Mouse (Mus musculus): ENCODE data around the gene Crlf2.

Crlf2 gene

DNA sequence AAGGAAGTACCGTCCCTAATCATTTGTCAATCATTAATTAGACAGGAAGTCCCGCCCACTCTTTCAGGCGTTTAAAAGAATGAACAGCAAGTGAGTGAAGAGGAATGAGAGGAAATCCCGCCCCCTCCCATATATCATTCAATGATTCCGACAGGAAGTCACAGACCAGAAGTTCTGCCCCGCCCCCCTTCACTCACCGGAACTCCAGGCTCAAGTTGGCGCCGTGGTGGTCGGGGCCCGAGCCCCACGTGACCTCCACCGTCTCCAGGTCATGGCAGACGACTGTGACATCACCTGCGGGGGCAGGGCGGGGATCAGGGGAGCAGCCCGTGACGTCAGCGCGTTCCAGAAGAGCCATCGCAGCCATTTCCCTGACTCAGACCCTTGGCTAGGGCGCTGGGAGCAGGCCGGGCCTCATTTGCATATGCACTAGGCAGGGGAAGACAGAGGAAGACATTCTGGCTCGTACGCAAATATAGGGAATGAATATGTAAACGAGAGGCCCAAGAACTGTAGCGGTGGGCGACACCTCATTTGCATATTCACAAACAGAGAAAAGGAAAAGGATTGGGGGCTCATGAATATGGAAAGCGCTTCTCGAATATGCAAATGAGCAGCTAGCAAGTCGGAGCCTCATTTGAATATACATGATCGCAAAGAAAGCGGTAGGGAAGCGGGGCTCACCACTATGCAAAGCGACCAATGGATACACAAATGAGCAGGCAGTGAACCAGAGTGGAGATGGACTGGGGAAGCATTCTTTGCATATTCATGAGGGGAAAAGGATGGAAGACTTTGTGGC is 1.3 kb downstream of the Crlf2 start:
- peaks cover 5% of the 10 kb centered on the region; the same call in 1 of the 2 replicates for H3K36me3 ChIP-seq (ENCODE audit: insufficient read depth, low read length)
- H3K9me3 ChIP-seq (ENCODE audit: low read length), result peaks cover 22% of the 10 kb centered on the region
- TF ChIP-seq POU5F1 (IDR thresholded peaks at IDR 0.05; ENCODE audit: borderline replicate concordance, low read length) (peak; percentile 99), CTCF (conservative IDR thresholded peaks at IDR 0.05; ENCODE audit: low read length) (no peak), NANOG (IDR thresholded peaks at IDR 0.05; ENCODE audit: borderline replicate concordance, low read length) (no peak)
- 0 out of 2 replicates have a peak, but pooled peaks cover 5% of the 10 kb centered on the region for H3K4me1 ChIP-seq (replicated peaks; ENCODE audit: low read depth, low read length)
- peak overlapping the region; percentile 79 for H3K4me3 ChIP-seq (replicated peaks; ENCODE audit: low read length)
- H3K27me3 ChIP-seq (ENCODE audit: insufficient read depth, low read length), result no peaks in the 10 kb centered on the region

DNA sequence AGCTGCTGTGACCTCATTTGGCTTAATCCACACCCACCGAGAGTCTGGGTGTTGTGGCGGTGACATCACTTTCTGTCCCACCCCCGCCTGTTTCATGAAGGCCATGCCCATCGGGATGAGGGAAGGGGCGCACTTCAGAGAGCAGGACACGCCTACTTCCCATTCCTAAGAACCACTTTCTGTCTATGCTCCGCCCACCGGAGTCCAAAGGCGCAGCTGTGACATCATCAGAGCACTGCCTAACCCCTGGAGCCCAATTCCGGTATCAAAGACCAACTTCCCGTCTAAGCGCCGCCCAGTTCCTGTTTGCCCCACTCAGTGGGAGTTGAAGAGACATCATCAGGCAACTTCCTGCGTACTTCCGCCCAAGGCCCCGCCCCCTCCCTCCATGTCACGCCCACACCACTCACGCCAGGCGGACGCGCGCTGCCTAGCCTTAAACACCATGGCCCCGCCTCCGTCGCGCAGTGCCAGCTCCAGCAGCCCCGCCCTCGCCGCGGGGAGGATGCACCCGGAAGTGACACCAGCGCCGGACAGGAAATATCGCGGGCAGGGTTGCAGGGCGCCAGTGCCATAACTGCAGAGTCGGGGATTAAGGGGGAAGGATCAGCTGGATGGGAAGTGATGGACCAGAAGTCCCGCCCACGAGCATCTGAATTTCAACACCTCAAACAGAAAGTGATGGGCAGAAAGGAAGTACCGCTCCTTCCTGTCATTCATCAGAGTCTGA is 2.0 kb downstream of the Crlf2 start:
- Histone ChIP-seq H3K4me1 (replicated peaks; ENCODE audit: low read depth, low read length) (0 out of 2 replicates have a peak, but pooled peaks cover 5% of the 10 kb centered on the region), H3K9me3 (ENCODE audit: low read length) (peaks cover 29% of the 10 kb centered on the region), H3K4me3 (replicated peaks; ENCODE audit: low read length) (peak overlapping the region; percentile 79), H3K27me3 (ENCODE audit: insufficient read depth, low read length) (no peaks in the 10 kb centered on the region), H3K36me3 (ENCODE audit: insufficient read depth, low read length) (peaks cover 5% of the 10 kb centered on the region; the same call in 1 of the 2 replicates)
- TF ChIP-seq POU5F1 (IDR thresholded peaks at IDR 0.05; ENCODE audit: borderline replicate concordance, low read length), result no peak
- TF ChIP-seq CTCF (conservative IDR thresholded peaks at IDR 0.05; ENCODE audit: low read length), result no peak
- TF ChIP-seq NANOG (IDR thresholded peaks at IDR 0.05; ENCODE audit: borderline replicate concordance, low read length), result no peak

DNA sequence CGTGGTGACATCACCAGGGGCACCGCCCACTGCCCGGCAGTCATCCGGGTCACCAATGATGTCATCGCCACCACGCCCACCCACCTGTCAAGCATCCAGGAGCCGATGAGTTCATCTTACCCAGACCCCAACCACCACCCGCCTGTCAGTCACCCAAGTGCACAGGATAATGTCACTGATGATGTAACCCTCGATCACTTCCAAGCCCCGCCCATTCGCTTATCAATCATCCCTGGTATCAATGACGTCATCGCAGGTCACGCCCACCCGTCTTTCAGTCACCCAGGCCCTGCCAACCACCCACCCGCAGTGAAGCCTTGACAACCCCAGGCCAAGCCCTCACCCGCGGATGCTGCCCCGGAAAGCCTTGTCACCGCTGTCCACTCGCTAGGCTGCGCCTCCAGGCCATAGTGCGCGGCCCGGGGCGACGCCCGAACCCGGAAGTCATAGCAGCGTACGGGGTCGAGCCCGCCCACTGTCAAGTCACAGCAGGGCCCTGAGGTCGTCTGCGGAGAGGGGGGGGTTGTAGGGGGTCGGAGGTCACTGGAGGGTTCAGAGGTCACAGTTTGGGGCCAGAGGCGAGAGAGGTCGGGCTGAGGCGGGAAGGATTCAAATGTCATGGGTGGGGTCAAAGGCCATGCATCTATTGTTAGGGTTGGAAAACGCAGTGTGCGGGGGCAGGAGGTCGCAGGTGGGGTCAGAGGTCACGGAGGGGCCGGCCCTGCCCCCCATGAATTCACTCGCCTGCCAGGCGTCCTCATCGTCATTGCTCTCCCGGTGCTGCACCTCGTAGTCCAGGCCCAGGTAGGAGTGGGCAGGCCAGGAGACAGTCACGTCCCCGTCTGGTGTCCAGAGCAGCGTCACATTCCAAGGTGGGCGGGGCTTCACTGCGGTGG is 2.9 kb downstream of the Crlf2 start:
- Histone ChIP-seq H3K9me3 (ENCODE audit: low read length) (peaks cover 35% of the 10 kb centered on the region), H3K4me1 (replicated peaks; ENCODE audit: low read depth, low read length) (0 out of 2 replicates have a peak, but pooled peaks cover 5% of the 10 kb centered on the region), H3K36me3 (ENCODE audit: insufficient read depth, low read length) (peaks cover 5% of the 10 kb centered on the region), H3K27me3 (ENCODE audit: insufficient read depth, low read length) (no peaks in the 10 kb centered on the region), H3K4me3 (replicated peaks; ENCODE audit: low read length) (peak overlapping the region; percentile 79)
- TF ChIP-seq CTCF (conservative IDR thresholded peaks at IDR 0.05; ENCODE audit: low read length) (no peak), NANOG (IDR thresholded peaks at IDR 0.05; ENCODE audit: borderline replicate concordance, low read length) (no peak), POU5F1 (IDR thresholded peaks at IDR 0.05; ENCODE audit: borderline replicate concordance, low read length) (no peak)

DNA sequence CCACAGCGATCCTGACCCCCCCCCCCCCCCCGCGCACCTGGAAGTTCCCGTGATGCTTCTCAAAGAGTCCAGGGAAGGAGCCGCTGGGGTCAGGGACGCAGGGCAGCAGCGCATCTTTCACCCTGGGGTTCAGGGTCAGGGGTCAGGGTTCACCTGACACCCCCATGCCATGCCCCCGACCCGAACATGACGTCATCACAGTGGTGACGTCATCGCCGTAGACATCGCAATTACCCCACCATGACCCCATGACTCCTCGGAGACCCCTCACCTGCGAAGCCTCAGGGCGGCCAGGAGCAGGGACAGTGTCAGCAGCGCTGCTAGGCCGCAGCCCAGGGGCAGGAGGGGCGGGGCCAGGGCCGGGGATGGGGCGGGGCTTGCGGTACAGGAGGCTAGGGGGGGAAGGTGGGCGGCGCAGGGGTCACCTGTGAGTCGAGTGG is 3.5 kb downstream of the Crlf2 start:
- Histone ChIP-seq H3K27me3 (ENCODE audit: insufficient read depth, low read length) (no peaks in the 10 kb centered on the region), H3K36me3 (ENCODE audit: insufficient read depth, low read length) (peaks cover 5% of the 10 kb centered on the region), H3K4me1 (replicated peaks; ENCODE audit: low read depth, low read length) (0 out of 2 replicates have a peak, but pooled peaks cover 5% of the 10 kb centered on the region), H3K4me3 (replicated peaks; ENCODE audit: low read length) (peak overlapping the region; percentile 79), H3K9me3 (ENCODE audit: low read length) (peaks cover 34% of the 10 kb centered on the region)
- TF ChIP-seq NANOG (IDR thresholded peaks at IDR 0.05; ENCODE audit: borderline replicate concordance, low read length) (no peak), CTCF (conservative IDR thresholded peaks at IDR 0.05; ENCODE audit: low read length) (no peak), POU5F1 (IDR thresholded peaks at IDR 0.05; ENCODE audit: borderline replicate concordance, low read length) (no peak)

DNA sequence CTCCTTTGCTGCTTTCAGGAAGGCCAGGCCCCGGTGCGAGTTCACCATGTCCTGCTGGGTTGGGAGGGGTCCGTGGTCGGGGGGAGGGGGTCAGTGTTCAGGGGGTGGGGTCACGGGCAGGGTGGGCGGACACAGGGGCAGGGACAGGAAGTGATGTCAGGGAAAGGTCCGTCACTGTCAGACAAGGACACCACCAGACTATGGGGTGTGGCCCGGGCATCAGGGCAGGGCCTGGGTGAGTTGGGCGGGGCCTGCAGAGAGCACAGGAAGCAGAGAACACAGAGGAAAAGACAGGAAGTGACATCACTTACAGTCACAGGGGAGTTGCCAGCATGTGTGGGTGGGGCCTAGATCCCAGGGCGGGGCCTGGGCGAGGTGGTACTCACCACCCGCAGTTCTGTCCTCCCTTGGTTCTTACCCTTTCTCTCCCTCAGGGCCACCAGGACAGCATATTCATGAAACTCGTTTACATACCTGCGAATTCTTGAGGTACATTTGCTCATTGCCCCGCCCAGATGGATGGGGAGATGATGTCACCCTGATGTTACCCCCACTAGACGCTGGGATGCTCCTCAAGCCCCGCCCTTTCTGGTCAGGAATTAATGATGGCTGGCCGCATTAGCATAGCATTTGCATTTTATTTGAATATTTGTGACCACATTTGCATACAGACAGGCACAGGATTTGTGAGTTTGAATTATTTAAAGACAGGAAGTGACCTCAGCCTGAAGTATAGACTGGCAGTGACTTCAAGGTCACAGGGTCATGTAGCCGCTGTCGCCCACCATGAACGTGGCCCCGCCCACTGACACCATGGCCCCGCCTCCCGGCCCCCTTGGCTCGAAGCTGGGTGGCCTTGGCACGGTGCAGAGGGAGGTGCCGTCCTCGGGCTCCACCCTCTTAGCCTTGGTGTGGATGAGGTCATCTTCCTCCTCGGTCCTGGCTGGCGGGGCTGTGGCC is 4.4 kb downstream of the Crlf2 start:
- 0 out of 2 replicates have a peak overlapping the region, but pooled peaks have one; percentile 10 for H3K4me3 ChIP-seq (replicated peaks; ENCODE audit: low read length)
- 0 out of 2 replicates have a peak, but pooled peaks cover 2% of the 10 kb centered on the region for H3K4me1 ChIP-seq (replicated peaks; ENCODE audit: low read depth, low read length)
- H3K36me3 ChIP-seq (ENCODE audit: insufficient read depth, low read length), result peaks cover 5% of the 10 kb centered on the region
- H3K9me3 ChIP-seq (ENCODE audit: low read length), result peaks cover 37% of the 10 kb centered on the region
- no peaks in the 10 kb centered on the region for H3K27me3 ChIP-seq (ENCODE audit: insufficient read depth, low read length)
- TF ChIP-seq NANOG (IDR thresholded peaks at IDR 0.05; ENCODE audit: borderline replicate concordance, low read length) (no peak), POU5F1 (IDR thresholded peaks at IDR 0.05; ENCODE audit: borderline replicate concordance, low read length) (peak; percentile 38; the same call in 1 of the 2 replicates)

DNA sequence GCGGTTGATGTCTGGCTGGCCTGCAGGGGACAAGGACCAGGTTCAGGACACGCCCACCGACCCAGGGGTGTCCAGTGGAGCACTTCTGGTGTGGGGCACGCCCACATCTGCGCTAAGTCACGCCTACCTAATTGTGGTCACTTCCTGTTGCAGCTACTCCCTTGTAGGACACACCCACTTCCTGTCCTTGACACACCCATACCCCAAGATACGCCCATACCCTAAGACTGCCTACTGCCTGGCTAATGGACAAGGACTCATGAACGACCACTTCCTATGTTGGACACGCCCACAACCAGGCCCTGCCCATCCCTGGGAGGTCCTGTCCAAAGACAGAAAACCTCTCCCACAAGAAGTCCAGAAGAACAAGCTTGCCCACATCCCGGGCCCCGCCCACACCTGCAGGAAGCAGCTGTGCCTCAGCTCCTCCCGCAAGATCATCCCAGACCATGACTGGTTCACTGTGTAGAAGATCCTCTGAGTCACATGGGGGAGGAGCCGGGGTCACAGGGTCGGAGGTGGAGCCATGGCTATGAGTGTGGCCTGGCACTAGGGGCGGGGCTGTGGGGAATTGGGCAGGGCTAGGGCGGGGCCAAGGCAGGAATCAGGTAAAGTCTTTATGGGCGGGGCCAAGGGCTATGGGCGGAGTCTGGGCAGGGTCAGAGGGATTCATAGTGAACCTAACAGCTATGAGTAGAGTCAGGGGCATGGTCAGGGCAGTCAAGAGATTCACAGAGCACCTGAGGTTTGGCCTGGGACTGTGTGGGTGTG is 5.4 kb downstream of the Crlf2 start:
- Histone ChIP-seq H3K36me3 (ENCODE audit: insufficient read depth, low read length) (peaks cover 5% of the 10 kb centered on the region), H3K27me3 (ENCODE audit: insufficient read depth, low read length) (no peaks in the 10 kb centered on the region), H3K4me1 (replicated peaks; ENCODE audit: low read depth, low read length) (no peaks in the 10 kb centered on the region), H3K9me3 (ENCODE audit: low read length) (peaks cover 37% of the 10 kb centered on the region), H3K4me3 (replicated peaks; ENCODE audit: low read length) (peak overlapping the region; percentile 60)
- TF ChIP-seq POU5F1 (IDR thresholded peaks at IDR 0.05; ENCODE audit: borderline replicate concordance, low read length), result no peak
- no peak for TF ChIP-seq NANOG (IDR thresholded peaks at IDR 0.05; ENCODE audit: borderline replicate concordance, low read length)
- TF ChIP-seq CTCF (conservative IDR thresholded peaks at IDR 0.05; ENCODE audit: low read length), result no peak

Measured in E14TG2a.4 (cell line).